Mouse (Mus musculus) CD4-positive, CD25-positive, alpha-beta regulatory T cell (primary cell): ENCODE measurements around the gene Lrrc8b. TPM values are rescaled to one million over a fixed set of nuclear protein-coding genes. Genes with fewer than 3 reads are reported as not detected.

ENCODE experiments used
- polyA plus RNA-seq: library from polyadenylated mRNA; unstranded; fragments of 100-300 nt; shearing (Covaris generic); gene quantifications from one replicate; pipeline ENCODE4 v1.2.1, GENCODE M21; 2017

Gene Lrrc8b
- 5.5 TPM for polyA plus RNA-seq

DNA sequence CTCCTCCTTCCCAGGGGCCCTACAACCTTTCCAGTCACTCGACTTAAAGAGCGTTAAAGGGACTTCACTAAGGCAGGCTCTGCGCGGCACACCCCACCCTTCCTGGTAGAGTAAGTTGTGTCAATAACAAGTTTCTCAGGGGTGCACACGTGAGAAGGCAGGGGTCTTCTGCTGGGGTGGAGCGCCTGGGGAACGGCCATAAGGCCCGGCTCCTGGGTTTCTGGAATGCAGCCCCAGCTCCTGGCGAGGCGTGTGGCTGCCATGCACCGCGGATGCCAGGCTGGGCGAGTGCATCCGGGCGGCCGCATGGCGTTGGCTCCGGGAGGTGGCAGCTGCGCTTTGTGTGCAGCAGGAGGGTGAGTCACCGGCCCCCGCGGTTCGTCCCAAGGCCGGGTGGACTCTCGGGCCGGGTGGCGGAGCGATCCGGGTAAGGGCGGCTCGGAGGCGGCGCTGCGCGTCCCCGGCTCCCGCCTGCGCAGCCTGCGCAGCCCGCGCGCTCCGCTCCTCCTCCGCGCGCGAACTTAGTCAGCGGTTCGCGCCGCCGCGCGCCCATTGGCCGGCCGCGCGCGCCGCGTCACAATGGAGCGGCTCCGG, at the start of gene Lrrc8b:
Lrrc8b (plus strand) TSS at position 578 of the 594 bp plus-strand sequence.

DNA sequence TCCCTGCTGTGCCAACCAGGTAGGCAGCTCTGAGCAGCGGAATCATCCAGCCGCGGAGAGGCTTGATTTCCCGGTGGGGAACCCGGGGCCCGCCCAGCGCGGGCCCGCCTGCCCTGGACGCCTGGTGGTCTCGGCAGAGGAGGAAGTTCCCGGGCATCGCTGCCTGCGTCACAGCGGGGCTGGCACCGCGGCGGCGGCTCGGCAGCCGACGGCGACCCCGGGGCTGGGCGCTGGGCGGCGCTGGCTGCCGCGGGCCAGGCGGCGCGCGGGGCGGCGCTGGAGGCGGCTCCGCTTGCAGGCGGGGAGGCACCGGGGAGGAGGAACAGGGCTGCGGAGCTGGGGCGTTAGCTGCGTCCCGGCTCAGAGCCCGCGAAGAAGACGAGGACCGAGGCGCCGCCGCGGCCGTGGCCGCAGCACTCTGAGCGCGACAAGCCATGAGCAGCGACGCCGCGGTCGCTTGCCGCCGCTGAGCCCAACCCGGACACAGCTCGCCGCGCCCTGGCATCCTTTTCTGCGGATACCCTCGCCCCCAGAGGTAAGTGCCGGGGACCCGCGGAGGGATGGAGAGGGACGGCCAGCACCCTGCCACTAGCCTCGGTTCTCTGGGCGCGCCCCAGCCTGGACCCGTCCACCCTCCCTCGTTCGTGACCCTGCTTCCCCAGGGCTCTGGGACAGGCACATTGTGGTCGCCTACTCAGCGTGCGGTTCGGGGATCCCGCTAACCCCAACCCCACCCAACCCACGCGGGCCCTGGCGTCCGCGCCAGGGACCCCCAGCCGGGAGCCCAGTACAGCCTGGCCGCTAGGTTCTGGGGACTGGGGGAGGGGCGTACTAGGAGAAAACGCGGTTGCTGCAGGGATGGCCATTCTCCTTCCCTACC, 103.8 kb downstream of the Lrrc8b start, which contains the start of gene Lrrc8c:
Lrrc8c (plus strand) TSS at position 293 of the 880 bp plus-strand sequence.

Other genes starting within 250 kb of the Lrrc8b start
- 75.7 TPM for gene Gbp10, start 176.2 kb upstream of the Lrrc8b start, polyA plus RNA-seq
- gene Gm43302, start 122.1 kb upstream of the Lrrc8b start, polyA plus RNA-seq = 5.6 TPM
- 183 TPM for gene Gbp6, start 122.1 kb upstream of the Lrrc8b start, polyA plus RNA-seq
- gene Lrrc8c, start 103.6 kb downstream of the Lrrc8b start, polyA plus RNA-seq = 161 TPM